Mouse (Mus musculus) megakaryocyte, embryonic 14.5 days (primary cell): ENCODE results near the gene Gucd1.

Source experiments
- FLI1 ChIP-seq: IDR thresholded peaks from 2 replicates; pipeline ENCODE4 v1.6.1; 2012; ENCODE audit warnings: low read length, inconsistent platforms, mixed read lengths
- GATA1 ChIP-seq: IDR thresholded peaks from 3 replicates; pipeline ENCODE4 v1.6.1; 2012; ENCODE audit warnings: mixed read lengths, low read length, inconsistent platforms, borderline replicate concordance

GRCm38 (mm10) chr10:75473411-75473810 is 44.4 kb downstream of the Gucd1 start:
- TF ChIP-seq GATA1 (no peak), FLI1 (no peak)
